Mouse (Mus musculus): ENCODE data around the gene Actrt2. TPM values are rescaled to one million over a fixed set of nuclear protein-coding genes. Genes with fewer than 3 reads are reported as not detected.
A peak's percentile ranks its signal among the peaks of the same experiment; 100 is the strongest.

Actrt2 gene
- total RNA-seq, 2 experiments from 2014 or later: not detected

DNA sequence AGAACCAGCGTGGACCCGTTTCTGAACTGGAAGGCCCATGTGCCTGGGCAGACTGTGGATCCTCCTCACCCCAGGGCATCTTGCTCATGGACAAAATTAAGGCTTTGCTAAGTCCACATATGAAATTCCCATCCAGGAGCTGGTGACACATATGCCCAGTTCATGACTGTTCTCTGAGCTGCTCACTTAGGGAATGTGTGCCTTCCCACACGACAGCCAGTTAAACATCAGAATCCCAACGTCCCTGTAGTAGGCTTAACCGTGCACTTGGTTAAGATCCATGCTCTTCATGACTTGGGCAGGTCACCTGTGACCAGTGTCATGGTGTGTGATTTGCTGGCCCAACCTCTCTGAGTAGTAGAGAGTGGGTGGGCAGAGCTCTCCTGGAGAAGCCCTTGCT lies 26.7 kb upstream of the Actrt2 start:
- DNase-seq (ENCODE audit: low spot score in 2 of 2): no peak
- intact Hi-C loops (cut with DNase I): no loop called here

DNA sequence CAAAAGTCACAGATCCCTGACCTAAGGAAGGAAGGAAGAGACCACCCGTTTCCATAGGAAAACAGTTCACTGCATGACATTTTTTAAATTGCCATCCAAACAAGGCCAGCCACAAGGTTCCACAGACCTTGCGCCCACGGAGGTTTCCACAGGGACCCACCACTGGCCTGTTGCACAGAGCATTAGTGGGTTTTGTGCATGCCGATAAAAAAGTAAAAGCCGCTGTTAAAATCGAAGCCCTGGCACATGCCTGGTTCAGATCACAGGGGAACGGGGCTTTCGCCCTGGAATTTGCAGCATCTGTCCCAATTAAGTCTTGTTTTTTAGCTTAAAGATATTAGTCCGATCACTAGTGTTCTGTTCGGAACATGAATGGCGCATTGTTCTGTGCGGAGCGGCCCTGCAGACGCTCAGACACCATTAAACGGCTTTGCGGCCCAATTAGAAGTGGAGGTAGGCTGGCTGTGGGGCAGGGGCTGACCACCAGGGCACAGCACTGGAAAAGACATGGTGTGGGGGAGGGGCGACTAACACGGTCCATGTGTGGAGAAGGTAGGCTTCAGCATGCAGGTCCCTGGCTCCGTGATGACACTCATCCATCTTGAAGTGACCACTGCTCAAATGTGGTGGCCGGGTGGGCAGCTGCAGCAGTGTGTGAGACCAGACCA lies 25.8 kb upstream of the Actrt2 start:
- DNase-seq (ENCODE audit: low spot score in 2 of 2): no peak
- intact Hi-C loops (cut with DNase I): no loop called here

DNA sequence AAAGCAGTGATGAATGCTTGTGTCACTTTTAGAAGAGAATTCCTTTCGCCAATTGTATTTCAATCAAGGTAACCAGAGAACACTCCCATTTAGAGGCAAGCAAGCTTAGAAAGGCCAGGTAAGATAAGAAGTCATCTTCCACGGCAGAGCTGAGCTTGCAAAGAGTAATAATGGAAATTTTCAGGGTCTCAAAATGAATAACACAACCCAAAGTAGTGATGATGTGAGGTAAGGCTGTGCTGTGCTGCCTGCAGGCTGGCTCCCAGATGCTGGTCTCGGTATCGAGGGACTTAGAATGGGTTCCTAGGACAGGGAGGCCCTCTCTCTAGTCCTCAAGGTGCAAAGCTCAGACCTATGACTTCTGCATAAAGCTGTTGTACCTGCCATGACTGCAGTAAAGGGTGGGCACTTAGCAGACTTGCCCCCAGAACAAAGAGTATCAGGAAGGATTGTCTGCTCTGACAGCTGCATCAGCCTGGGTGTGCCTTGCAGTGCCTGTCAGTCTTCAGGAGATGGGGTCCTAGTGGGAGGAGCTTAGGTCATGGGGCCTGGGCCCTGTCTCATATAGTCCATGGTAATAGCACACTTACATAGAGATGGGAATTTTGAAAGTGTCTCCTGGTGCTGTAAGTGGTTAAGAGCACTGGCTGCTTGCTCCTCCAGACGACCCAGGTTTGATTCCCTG lies 15.5 kb upstream of the Actrt2 start:
- intact Hi-C loops (cut with DNase I): no loop called here
- DNase-seq (ENCODE audit: low spot score in 2 of 2): no peak

DNA sequence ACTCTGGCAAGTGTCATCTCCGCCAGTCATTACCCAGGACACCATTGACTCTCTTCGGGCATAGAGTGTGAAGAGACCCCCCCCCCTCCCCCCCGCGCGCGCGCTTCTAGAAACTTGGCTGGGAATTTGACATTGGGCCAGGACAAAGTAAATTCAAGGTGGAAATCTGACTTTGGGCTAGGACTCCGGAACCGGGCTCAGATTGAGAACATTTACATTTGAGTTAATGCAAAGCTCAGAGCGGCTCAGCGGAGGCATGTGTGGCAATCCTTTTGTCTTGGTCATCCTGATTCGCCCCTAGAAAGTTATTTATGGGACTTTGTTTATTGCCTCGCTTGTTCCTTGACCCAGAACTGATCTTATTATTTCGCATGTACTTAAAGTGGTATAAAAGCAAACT lies 14.6 kb upstream of the Actrt2 start:
- DNase-seq (ENCODE audit: low spot score in 2 of 2): no peak
- intact Hi-C loops (cut with DNase I): no loop called here

DNA sequence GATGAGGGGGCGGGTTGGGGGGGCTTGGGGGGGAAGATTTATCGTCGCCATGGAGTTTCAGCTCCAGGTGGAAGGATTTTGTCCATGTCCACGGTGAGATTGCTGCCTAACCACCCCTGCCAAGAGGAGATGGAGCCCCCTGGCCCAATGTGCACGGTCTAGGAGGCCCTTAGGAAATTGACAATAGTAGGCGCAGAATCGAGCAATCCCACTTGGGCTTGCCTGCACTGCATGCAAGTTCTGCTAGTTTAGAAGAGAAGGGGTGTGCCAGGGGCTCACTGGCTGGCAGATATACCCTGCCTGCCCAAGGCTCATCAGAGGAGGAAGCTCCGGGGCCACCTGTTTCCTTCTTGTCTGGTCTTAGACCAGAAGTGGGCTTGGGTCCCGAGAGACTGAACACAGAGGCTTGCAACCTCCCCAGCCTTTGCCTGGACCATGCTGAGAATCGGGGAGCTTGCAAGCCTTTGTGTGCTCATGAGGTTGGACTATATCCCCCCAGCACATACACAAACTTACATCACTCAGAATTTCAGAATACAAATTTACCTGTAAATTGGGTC lies 7.9 kb upstream of the Actrt2 start:
- DNase-seq (ENCODE audit: low spot score in 2 of 2): no peak
- intact Hi-C loops (cut with DNase I): no loop called here

DNA sequence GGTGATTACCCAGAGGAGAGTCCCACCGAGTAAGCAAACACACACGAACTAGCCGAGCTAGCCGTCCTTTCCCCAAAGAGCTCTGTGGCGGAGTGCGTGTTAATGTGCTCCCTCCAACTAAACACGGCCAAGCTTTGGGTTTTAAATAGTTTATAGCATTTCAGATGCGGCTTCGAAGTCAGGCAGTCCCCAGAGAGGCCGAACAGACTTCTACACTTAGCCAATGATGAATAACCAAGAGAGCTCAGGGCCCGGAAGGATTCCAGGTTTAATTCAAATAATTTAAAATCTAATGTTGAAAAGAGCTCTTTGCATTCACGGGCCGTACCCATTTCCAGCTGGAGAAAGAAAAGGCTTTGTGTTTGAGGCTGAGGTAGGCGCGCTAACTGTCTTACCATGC lies 7.3 kb upstream of the Actrt2 start:
- no peak for DNase-seq (ENCODE audit: low spot score in 2 of 2)
- intact Hi-C loops (cut with DNase I): loop anchor here (1.0 kb wide), 1 partner anchor 347 kb away; no protein-coding TSS in a partner anchor

DNA sequence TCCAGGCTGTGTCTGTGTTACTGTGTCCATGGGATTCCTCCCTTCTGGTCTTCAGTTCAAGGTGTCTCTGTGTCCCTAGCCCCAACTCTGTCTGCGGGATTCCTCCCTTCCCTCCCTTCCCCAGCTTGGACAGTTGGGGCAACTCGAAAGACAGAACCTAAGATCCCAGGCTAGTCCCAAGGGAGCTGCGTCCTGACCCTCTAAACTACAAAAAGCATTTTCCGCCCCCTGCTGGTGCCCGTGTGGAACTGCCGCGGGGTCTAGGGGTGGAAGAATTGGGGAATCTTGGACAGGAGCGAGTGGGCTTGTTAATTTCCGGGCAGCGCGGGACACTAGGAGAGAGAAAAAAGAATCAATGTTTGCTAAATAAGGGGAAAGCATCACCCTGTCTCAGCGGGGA lies 6.9 kb upstream of the Actrt2 start:
- DNase-seq (ENCODE audit: low spot score in 2 of 2): peak in 1 of 2 experiments; percentile 34
- intact Hi-C loops (cut with DNase I): loop anchor here (1.0 kb wide), 1 partner anchor 346 kb away; no protein-coding TSS in a partner anchor

DNA sequence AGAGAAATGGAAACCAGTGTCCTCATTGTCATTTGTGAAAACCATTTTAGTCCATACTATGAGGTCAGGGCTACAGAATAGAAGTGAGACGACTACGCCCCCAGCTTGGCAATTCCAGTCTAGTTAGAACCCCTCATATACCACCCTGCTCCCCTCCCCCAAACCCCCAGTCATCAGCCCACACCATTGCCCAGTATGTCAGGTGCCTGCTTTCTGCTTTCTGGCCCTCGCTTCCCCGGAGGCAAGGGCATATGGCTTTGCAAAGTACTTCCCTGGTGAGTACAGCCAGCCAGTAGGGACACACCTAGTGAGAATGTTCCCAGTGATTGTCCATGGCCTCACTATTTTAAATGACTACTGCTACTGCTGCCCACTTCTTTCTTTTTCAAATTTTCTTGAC lies 6.3 kb upstream of the Actrt2 start:
- no peak for DNase-seq (ENCODE audit: low spot score in 2 of 2)
- intact Hi-C loops (cut with DNase I): loop anchor here (1.0 kb wide), 1 partner anchor 346 kb away; no protein-coding TSS in a partner anchor

DNA sequence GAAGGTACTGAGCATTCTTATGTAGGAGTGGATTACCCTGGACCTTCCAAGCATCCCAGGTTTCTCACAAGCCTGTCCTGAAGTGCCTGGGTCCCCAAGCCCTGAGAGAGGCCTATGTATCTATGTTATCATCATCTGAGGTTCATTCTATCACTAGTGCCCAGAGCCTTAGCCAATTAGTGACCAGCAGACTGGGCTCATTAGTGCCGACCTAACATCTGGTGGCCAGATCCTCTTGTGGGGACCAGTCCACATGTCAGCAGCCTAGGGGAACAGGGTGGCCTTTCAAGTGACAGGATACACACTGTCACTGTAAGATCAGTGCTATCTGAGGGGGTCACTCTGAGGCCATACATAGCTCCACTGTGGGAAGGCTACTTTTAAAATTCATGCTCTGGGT lies 4.4 kb upstream of the Actrt2 start:
- intact Hi-C loops (cut with DNase I): no loop called here
- no peak for DNase-seq (ENCODE audit: low spot score in 2 of 2)

DNA sequence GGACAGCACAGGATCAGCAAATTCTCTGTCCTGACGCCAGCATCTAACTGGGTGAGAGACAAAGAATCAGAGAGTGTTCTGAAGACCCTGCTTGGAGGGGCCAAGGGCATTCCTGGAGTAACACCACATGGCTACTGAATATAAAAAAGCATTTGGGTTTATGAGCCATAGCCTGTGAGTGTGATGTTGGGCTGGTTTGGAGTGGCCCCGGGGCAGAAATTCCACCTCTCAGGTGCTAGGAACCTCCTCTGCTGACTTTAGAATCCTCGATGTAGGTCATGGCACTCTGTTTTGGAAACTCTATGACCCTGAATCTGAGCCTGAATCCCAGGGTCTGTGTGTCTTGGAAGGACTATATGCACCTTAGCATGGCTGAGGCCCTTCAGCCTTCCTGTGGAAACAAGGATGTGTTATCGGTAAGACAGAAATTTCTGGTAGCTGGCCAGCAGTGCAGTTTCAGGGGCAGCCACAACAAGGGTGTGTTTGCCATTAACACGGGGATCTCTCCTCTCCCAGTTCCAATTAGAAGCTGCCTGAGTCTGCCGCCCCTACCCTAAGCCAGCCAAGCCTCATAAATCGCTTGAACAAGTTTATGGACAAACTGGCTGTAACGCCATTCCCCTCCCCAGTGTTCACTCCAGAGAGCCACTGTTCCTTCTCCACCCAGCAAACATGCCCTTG lies 3.7 kb upstream of the Actrt2 start:
- intact Hi-C loops (cut with DNase I): no loop called here
- no peak for DNase-seq (ENCODE audit: low spot score in 2 of 2)

DNA sequence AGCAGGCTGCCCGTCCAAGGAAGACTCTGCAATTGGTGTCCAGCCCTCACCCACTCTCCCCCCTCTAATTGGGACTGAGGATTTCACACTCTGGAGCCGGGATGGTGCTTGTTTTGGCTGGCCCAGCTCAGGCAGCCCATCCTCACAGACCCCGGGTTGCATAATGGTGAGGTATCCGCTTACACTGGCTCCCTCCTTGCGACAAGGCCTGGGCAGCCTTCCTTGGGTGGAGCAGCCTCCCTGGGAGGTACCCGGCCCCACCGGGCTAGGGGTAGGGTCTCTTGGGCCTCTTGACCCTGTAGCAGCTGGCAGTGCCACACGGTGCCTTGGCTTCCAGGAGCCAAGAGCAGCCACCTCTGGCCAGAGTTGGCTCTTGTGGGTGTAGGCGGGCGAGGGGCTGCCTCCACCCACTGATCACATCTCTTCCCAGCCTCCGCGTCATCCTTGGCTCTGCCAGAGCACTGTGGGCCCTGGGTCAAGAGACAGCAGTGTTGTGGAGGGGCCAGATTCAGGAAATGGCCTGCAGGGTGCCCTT lies 4.9 kb downstream of the Actrt2 start:
- intact Hi-C loops (cut with DNase I): no loop called here
- DNase-seq (ENCODE audit: low spot score in 2 of 2): no peak

DNA sequence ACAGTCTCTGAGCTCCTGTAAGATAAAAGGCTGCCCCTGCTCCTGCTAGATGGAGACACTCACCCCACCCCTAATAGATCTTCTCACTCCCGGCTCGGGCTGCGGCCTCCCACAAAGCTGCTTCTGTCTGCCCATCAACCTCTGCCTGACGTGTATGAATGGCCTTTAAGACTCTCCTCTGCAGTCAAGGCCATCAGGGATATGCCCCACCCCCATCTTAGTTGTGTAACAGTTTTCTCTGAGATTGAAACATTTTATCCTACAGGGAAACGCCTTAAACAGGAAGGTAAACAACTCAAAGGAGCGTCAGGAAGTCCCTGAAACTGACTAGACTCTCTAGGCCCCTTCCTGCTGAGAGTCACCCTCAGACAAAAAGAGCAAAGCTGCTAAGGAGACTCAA lies 6.4 kb downstream of the Actrt2 start:
- intact Hi-C loops (cut with DNase I): no loop called here
- DNase-seq (ENCODE audit: low spot score in 2 of 2): no peak

DNA sequence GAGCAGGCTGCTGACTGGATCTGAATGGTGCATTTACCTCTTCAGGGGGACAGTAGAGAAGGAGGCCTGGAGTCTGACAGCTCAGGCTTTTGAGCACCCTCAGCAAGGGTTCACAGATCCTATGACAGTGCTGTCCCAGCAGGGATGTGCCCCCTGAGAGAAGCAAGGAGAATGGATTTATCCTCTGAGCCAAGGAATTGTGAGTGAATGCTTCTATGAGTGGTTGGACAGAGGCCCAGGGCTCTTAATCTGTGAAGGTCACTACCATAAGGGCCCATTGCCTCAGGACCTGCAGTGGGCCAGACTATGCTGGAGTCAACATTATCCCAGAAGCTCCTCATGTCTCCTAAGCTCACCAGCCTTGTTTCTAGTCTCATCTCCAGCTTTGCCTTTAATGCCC lies 7.6 kb downstream of the Actrt2 start:
- intact Hi-C loops (cut with DNase I): no loop called here
- no peak for DNase-seq (ENCODE audit: low spot score in 2 of 2)

DNA sequence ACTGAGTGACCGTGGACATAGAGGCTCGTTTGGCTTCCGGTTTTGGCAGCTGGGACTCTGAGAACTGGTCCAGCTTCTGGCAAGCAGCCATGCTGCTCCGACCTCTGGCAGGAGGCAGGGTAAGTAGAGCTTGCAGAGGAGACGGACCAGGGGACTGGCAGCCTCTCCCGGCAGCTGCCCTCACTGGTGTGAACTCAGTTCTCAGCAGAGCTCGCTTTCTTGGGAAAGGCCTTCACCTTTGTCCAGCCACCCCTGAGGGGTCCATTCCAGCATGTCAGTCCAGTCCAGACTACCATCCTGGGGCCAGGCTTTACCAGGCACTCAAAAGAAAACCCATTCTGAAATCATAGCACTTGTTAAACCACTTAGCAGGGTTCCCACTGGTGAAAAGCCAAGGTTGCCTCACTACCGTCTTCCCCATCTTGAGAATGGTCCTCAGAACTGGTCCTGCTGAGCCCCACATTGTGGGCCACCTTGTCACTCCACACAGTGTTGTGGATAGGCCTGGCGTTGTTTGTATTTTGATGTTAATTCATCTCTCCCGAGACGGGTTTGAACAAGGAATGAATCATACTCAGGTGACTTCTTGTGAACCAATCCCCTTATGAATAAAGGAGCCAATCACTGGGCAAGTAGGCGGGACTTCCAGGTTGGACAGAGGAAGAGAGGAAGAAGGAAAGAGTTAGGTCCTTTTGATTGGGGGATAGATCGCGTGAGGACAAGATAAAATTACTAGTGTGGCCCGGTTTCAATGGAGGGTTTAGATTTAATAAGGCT lies 12.3 kb downstream of the Actrt2 start:
- DNase-seq (ENCODE audit: low spot score in 2 of 2): peak in 1 of 2 experiments; percentile 19
- intact Hi-C loops (cut with DNase I): no loop called here

DNA sequence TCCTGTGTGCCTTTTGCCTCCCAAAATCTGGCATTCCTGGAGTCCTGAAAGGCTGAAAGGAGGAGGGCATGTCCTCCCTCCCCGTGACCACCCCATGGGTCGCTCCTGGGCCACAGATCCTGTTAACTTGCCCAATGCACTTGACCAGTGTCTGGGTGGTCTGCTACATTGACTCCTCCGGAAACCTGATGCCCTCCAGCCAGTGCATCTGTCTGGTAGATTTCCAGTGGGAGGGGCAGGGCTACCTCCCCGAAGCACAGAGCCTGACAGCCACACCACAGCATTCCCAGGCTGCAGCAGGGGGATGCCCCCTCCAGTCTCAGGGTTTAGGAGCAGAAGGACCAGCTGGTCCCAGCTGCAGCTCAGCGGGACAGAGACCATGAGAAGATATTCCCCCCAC lies 15.2 kb downstream of the Actrt2 start:
- no peak for DNase-seq (ENCODE audit: low spot score in 2 of 2)
- intact Hi-C loops (cut with DNase I): no loop called here

DNA sequence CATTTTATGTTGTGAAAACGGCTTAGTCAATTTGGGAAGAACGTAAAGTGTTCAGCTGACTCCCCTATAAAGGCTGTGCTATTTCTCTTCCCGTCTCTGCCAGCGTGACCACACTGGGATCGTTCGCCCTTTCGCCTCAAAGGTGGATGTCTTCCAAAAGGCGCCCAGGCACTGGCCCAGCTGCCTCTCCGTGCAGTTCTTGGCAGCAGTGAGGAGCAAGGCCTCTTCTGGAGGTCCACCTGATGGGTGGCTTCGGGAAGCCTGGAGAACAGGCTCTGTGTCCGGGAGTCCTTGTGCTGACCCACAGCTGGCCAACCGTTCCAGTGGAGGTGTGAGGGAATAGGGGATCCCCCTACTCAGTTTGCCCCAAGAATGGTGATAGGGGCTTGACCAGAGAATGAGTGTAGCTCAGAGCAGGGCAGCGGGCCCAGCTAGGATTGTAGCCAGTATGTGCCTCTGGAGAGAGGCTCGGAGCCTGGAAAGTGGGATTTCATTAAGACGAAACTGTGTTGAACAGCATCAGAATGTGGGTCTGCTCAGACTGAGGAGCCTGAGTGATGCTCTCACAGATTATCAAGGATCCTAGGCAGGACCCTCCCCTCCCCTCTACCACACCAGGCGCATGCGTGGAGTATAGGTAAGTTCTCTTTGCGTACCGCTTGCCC lies 18.5 kb downstream of the Actrt2 start:
- no peak for DNase-seq (ENCODE audit: low spot score in 2 of 2)
- intact Hi-C loops (cut with DNase I): no loop called here

DNA sequence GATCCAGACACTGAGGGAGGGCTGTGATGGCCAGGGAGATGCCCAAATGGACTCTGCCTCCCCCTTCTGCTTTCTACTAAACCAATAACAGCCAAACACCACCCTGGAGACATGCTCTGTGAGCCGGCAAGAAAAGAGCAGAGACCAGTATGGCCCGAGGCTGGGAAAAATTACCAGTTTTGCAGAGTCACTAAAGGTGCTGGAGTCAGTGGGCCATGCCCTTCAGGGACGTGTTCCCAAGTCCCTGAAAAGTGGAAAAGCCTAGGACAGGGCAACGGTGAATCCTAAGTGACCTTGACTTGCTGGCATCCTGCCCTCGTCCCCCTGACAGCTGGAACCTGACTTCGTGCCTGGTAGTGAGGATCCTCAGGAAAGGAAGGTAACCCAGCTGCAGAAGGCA lies 25.2 kb downstream of the Actrt2 start:
- intact Hi-C loops (cut with DNase I): loop anchor here (5.0 kb wide), 1 partner anchor 505 kb away; no protein-coding TSS in a partner anchor
- DNase-seq (ENCODE audit: low spot score in 2 of 2): no peak

DNA sequence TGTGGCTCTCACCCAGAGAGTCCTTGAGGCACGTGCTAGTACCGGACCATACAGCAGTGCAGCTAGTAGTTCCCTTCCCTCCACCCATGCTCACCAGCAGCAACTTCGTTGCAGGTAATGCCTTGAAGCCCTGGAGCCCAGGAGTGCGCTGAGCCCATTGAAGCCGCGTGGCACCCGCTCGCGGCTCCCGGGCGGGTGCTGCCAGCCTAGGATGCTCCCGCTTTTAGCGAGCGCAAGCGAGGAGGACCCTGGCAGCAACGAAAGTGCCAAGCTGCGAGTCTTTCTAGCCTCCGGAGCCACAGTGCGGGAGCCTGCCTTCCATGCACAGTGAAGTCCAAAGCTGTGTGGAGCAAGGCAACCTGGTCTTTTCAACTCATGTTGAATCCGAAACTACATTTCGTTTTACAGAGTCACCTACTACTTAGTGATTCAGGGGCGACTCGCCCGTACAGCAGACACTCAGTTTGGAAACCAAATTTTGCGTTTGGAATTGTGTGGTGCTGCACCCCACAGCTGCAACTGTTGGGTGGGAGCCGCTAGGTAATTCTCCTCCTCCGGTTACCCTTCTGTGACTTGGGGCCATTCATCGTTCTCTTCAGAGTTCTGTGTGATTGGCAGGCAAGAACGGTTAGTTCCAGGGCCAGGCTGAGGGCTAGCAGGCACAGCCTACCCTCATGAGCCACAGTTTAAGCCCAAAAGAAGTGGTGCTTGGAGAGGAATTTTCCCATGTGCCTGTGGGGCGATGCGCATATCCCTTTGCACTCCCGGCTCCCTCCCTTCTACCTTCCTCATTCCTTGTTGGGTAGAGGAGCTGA lies 26.2 kb downstream of the Actrt2 start:
- peak in 1 of 2 experiments; percentile 21 for DNase-seq (ENCODE audit: low spot score in 2 of 2)
- intact Hi-C loops (cut with DNase I): loop anchor here (5.0 kb wide), 1 partner anchor 504 kb away; no protein-coding TSS in a partner anchor
